Mouse (Mus musculus): ENCODE data around the gene Dnajc16. TPM values are rescaled to one million over a fixed set of nuclear protein-coding genes. Genes with fewer than 3 reads are reported as not detected.

Gene Dnajc16
- polyA plus RNA-seq, 1 experiment from 2014 or later, result 4.6 TPM

DNA sequence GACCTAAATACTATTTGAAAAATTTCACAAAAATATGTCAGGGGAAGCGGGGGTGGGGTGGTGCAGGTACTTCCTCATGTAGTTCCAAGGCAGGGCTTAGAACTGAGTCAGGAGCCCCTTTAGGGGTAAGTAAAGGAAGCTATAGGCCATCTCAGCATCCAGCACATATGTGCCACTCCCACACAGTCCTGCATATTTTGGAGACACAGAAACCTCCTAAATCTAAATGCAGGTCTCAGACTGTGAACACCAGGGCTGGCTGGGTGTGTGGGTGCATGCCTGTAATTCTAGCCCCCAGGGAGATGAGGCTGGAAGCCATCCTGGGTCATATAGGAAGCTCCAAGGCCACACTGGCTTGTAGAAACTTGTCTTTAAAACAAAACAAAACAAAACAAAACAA is 79.5 kb downstream of the Dnajc16 start:
- H3K27ac ChIP-seq, result no peak overlapping the region
- H3K9me3 ChIP-seq (replicated peaks), result no peaks in the 10 kb centered on the region
- DNase-seq (ENCODE audit: low spot score), result no peak
- 93% methylated on average over 1 of the region's 1 CpGs for WGBS
- no peak overlapping the region for H3K4me3 ChIP-seq
- no peaks in the 10 kb centered on the region for H3K27me3 ChIP-seq (ENCODE audit: low read depth, poor library complexity, severe bottlenecking)
- H3K4me1 ChIP-seq, result peaks cover 28% of the 10 kb centered on the region
- peaks cover 78% of the 10 kb centered on the region for H3K36me3 ChIP-seq

Other genes starting within 250 kb of the Dnajc16 start
- gene Fblim1, start 184.8 kb downstream of the Dnajc16 start, polyA plus RNA-seq (2016; fragmentation: Nextera tagmentation; extraction: Ambion mirVana), result 58.6 and 77.7 TPM in 2 replicates
- gene Tmem82, start 172.3 kb downstream of the Dnajc16 start, polyA plus RNA-seq (2016; fragmentation: Nextera tagmentation; extraction: Ambion mirVana), result 1.1 and 1.6 TPM in 2 replicates
- gene Slc25a34, start 167.1 kb downstream of the Dnajc16 start, polyA plus RNA-seq (2016; fragmentation: Nextera tagmentation; extraction: Ambion mirVana), result 0.05 TPM in 1 of 2 replicates, not detected in the other
- gene Plekhm2, start 126.0 kb downstream of the Dnajc16 start, polyA plus RNA-seq (2016; fragmentation: Nextera tagmentation; extraction: Ambion mirVana), result 5.0 and 5.6 TPM in 2 replicates
- gene Rsc1a1, start 105.3 kb downstream of the Dnajc16 start, polyA plus RNA-seq (2016; fragmentation: Nextera tagmentation; extraction: Ambion mirVana), result 1.3 and 3.0 TPM in 2 replicates
- 33.2 and 33.8 TPM in 2 replicates for gene Ddi2, start 67.5 kb downstream of the Dnajc16 start, polyA plus RNA-seq (2016; fragmentation: Nextera tagmentation; extraction: Ambion mirVana)
- gene Agmat, start 44.3 kb downstream of the Dnajc16 start, polyA plus RNA-seq (2016; fragmentation: Nextera tagmentation; extraction: Ambion mirVana), result not detected in 2 replicates
- 24.0 and 24.2 TPM in 2 replicates for gene Casp9, start 2.7 kb upstream of the Dnajc16 start, polyA plus RNA-seq (2016; fragmentation: Nextera tagmentation; extraction: Ambion mirVana)
- not detected in 2 replicates for gene Cela2a, start 35.2 kb upstream of the Dnajc16 start, polyA plus RNA-seq (2016; fragmentation: Nextera tagmentation; extraction: Ambion mirVana)
- gene Ctrc, start 55.4 kb upstream of the Dnajc16 start, polyA plus RNA-seq (2016; fragmentation: Nextera tagmentation; extraction: Ambion mirVana), result not detected in 2 replicates
- 33.7 and 35.1 TPM in 2 replicates for gene Efhd2, start 84.0 kb upstream of the Dnajc16 start, polyA plus RNA-seq (2016; fragmentation: Nextera tagmentation; extraction: Ambion mirVana)
- gene Fhad1, start 224.2 kb upstream of the Dnajc16 start, polyA plus RNA-seq (2016; fragmentation: Nextera tagmentation; extraction: Ambion mirVana), result 0.19 and 0.24 TPM in 2 replicates

Data from limb, embryonic 10.5 days (tissue).